Mouse (Mus musculus) left cerebral cortex, adult 11 months (tissue): ENCODE results near the gene Exosc1.

ENCODE experiments used
- DNase-seq: peaks from one replicate; pipeline ENCODE4 v3.0.0; 2022; ENCODE audit warnings: low spot score

The Exosc1 gene

GRCm38 (mm10) chr19:41913774-41914591, 19.2 kb downstream of the Exosc1 start:
- DNase-seq: no peak

- DNase-seq: peak; percentile 23
These were observed 20.8 kb downstream of the Exosc1 start for GRCm38 (mm10) chr19:41912121-41913080.

GRCm38 (mm10) chr19:41911178-41912073, 21.8 kb downstream of the Exosc1 start, which contains the start of gene Pgam1:
Gene Pgam1, plus strand, starts transcription at chr19:41911923.
- peak; percentile 92 for DNase-seq

- no peak for DNase-seq
These were observed 22.8 kb downstream of the Exosc1 start for GRCm38 (mm10) chr19:41910396-41910795.

- DNase-seq: no peak
These were observed 24.5 kb downstream of the Exosc1 start for GRCm38 (mm10) chr19:41908736-41909135.

- no peak for DNase-seq
These were observed 26.0 kb downstream of the Exosc1 start for GRCm38 (mm10) chr19:41907079-41907760.

GRCm38 (mm10) chr19:41906311-41907078, 26.7 kb downstream of the Exosc1 start:
- DNase-seq: no peak

GRCm38 (mm10) chr19:41905246-41905645, 28.0 kb downstream of the Exosc1 start:
- DNase-seq: no peak

- no peak for DNase-seq
These were observed 30.2 kb downstream of the Exosc1 start for GRCm38 (mm10) chr19:41902848-41903593.

- no peak for DNase-seq
These were observed 31.5 kb downstream of the Exosc1 start for GRCm38 (mm10) chr19:41901696-41902095.

- no peak for DNase-seq
These were observed 32.6 kb downstream of the Exosc1 start for GRCm38 (mm10) chr19:41900495-41901090.

- no peak for DNase-seq
These were observed 34.4 kb downstream of the Exosc1 start for GRCm38 (mm10) chr19:41898860-41899259.

- DNase-seq: no peak
These were observed 36.9 kb downstream of the Exosc1 start for GRCm38 (mm10) chr19:41896319-41896711.

- DNase-seq: peak; percentile 82
These were observed 37.5 kb downstream of the Exosc1 start, which contains the start of gene Rrp12 for GRCm38 (mm10) chr19:41895460-41896318. Gene Rrp12, minus strand, starts transcription at chr19:41896173.

GRCm38 (mm10) chr19:41894959-41895358, 38.3 kb downstream of the Exosc1 start:
- DNase-seq: no peak

GRCm38 (mm10) chr19:41888191-41888590, 45.0 kb downstream of the Exosc1 start:
- no peak for DNase-seq

GRCm38 (mm10) chr19:41883882-41884281, 49.3 kb downstream of the Exosc1 start:
- no peak for DNase-seq

GRCm38 (mm10) chr19:41881842-41882241, 51.4 kb downstream of the Exosc1 start:
- no peak for DNase-seq
